ENCODE assay signal across 23 mouse cellular contexts in genomic region chrX:151553356-151553755, GRCm38 (mm10).
"Had no signal": no experiment of that assay in that cellular context is flagged by ENCODE, and none has a peak within 500 bp of the region (broad histone marks: within the 10 kb centered on the region; RNA-seq: fewer than 3 reads in every experiment).

No protein-coding gene starts in this region.

- DNase-seq: liver, embryonic 13.5 days; liver, postnatal 0 days; lung, adult 2 months; lung, postnatal 14 days; lung, postnatal 36 days; midbrain, embryonic 14.5 days; retina, postnatal 1 day; right cerebral cortex, adult 18-20 months; right cerebral cortex, postnatal 25 days; right cerebral cortex, postnatal 4 days; spleen, adult 18-20 months; thymus, adult 18-20 months; thymus, postnatal 14 days; thymus, postnatal 36 days had no signal

- H3K27ac ChIP-seq: liver, embryonic 13.5 days; liver, embryonic 15.5 days; lung, embryonic 15.5 days; macrophage; neural tube, embryonic 13.5 days; neural tube, embryonic 15.5 days had no signal

- H3K4me1 ChIP-seq: liver, embryonic 13.5 days; liver, embryonic 15.5 days; lung, embryonic 15.5 days; megakaryocyte, embryonic 14.5 days; neural tube, embryonic 13.5 days; neural tube, embryonic 15.5 days had no signal

- H3K9ac ChIP-seq: liver, embryonic 13.5 days; liver, embryonic 15.5 days; liver, postnatal 0 days; lung, embryonic 15.5 days; neural tube, embryonic 13.5 days; neural tube, embryonic 15.5 days had no signal

- ATAC-seq: liver, postnatal 0 days; lung, postnatal 0 days; midbrain, embryonic 16.5 days had no signal

- H3K27me3 ChIP-seq: liver, embryonic 13.5 days; liver, embryonic 15.5 days; lung, embryonic 15.5 days; megakaryocyte, embryonic 14.5 days; neural tube, embryonic 13.5 days; neural tube, embryonic 15.5 days had no signal

- H3K4me3 ChIP-seq: liver, embryonic 13.5 days; liver, embryonic 15.5 days; lung, embryonic 15.5 days; megakaryocyte, embryonic 14.5 days; myocyte; neural tube, embryonic 13.5 days; neural tube, embryonic 15.5 days had no signal

- H3K9me3 ChIP-seq: liver, embryonic 13.5 days; liver, embryonic 15.5 days; lung, embryonic 15.5 days; megakaryocyte, embryonic 14.5 days; neural tube, embryonic 13.5 days; neural tube, embryonic 15.5 days had no signal
